ENCODE assay signal across 10 mouse cellular contexts in the genomic region with DNA sequence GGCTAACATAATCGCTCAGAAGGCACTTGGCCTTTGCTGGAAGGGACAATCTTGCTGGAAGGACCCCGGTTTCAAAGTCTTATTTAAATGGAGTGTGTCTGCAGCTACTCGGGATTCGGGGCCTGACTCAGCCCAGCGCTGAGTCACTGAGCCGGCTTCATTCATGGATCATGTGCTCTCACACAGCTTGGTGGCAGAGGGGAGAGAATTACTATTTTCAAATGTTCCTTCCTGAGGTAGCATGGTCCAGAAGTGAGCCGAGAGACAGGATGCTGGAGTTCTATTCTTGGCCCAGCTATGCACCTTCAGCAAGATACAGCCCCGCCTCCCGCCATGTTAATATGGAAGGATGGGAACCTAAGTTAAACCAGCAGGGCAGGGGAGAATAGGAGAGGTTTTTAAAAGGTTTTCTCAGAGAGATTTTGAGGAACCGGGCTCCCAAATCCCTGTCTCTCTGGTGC. TPM values are rescaled to one million over a fixed set of nuclear protein-coding genes. Genes with fewer than 3 reads are reported as not detected.
DNase-seq lines count a peak whose midpoint lies in the region; ATAC-seq and TF ChIP-seq lines count a peak whose summit lies in the region.
"Had no signal": no experiment of that assay in that cellular context is flagged by ENCODE, and none has a peak within 500 bp of the region (broad histone marks: within the 10 kb centered on the region; RNA-seq: fewer than 3 reads in every experiment).

No protein-coding gene starts in this region.

- TF ChIP-seq CTCF in cerebellum, adult 2 months (IDR thresholded peaks at IDR 0.05; ENCODE audit: borderline replicate concordance, insufficient read depth, low read depth, low read length): no peak
- TF ChIP-seq CTCF in gastrocnemius, adult 2 months (IDR thresholded peaks at IDR 0.05): no peak

- 4% methylated on average over 10 of the region's 10 CpGs for WGBS in cerebellum, adult 2 months
- WGBS in midbrain, embryonic 10.5 days: 58% methylated on average over 10 of the region's 10 CpGs

- no peak for ATAC-seq in CD4-positive, CD25-positive, alpha-beta regulatory T cell, adult 4 months
- ATAC-seq in granulocyte monocyte progenitor cell, adult 5-6 weeks (replicated peaks; ENCODE audit: poor library complexity, severe bottlenecking): no peak

- H3K4me3 ChIP-seq in cerebellum, adult 2 months (replicated peaks; ENCODE audit: insufficient read depth, low read depth, low read length): peak overlapping the region; percentile 37
- peak overlapping the region; percentile 3; the same call in 1 of the 2 replicates for H3K4me3 ChIP-seq in midbrain, embryonic 10.5 days
- no peak overlapping the region for H3K4me3 ChIP-seq in gastrocnemius, adult 2 months

- H3K9me3 ChIP-seq in midbrain, embryonic 10.5 days (replicated peaks): no peaks in the 10 kb centered on the region

- no peaks in the 10 kb centered on the region for H3K27me3 ChIP-seq in cerebellum, adult 2 months (ENCODE audit: control insufficient read depth, insufficient read depth, low read length)
- no peaks in the 10 kb centered on the region for H3K27me3 ChIP-seq in midbrain, embryonic 10.5 days (ENCODE audit: low read depth, poor library complexity, severe bottlenecking)

- no peaks in the 10 kb centered on the region for H3K36me3 ChIP-seq in midbrain, embryonic 10.5 days

- TF ChIP-seq POLR2A in cerebellum, adult 2 months (IDR thresholded peaks at IDR 0.05; ENCODE audit: borderline replicate concordance, insufficient read depth, low read length): no peak

- peak overlapping the region; percentile 93 for H3K27ac ChIP-seq in cerebellum, adult 2 months (ENCODE audit: insufficient read depth, low read length)
- H3K27ac ChIP-seq in midbrain, embryonic 10.5 days (replicated peaks): peak overlapping the region; percentile 73
- no peak overlapping the region for H3K27ac ChIP-seq in gastrocnemius, adult 2 months

- peaks cover 69% of the 10 kb centered on the region for H3K4me1 ChIP-seq in cerebellum, adult 2 months (ENCODE audit: control insufficient read depth, insufficient read depth, low read length)
- peaks cover 59% of the 10 kb centered on the region for H3K4me1 ChIP-seq in midbrain, embryonic 10.5 days

- intact Hi-C loops in gastrocnemius, adult 2 months (cut with DNase I): no loop called here

- DNase-seq in 3134 (ENCODE audit: extremely low read depth, insufficient read length, low spot score): peak; percentile 34
- peak; percentile 74 to 83 for DNase-seq in cerebellum, adult 2 months
- peak; percentile 43 to 44 for DNase-seq in frontal cortex, postnatal 14 days (ENCODE audit: low spot score in 2 of 2)
- DNase-seq in midbrain, embryonic 10.5 days (ENCODE audit: low spot score): no peak
- no peak for DNase-seq in gastrocnemius, adult 18-20 months (ENCODE audit: low spot score)
- no peak for DNase-seq in gastrocnemius, adult 2 months
- DNase-seq: heart, postnatal 4 days; lung, embryonic 14.5 days had no signal

RNA-seq across cellular contexts. Expression of a gene that starts 40.8 kb away (rescaled TPM):
- polyA plus RNA-seq in cerebellum, adult 2 months (2012; rRNA removed): 103 and 107 TPM in 2 replicates
- 10.6 and 12.3 TPM in 2 replicates for polyA plus RNA-seq in midbrain, embryonic 10.5 days (2016; fragmentation: Nextera tagmentation; extraction: Ambion mirVana)
- polyA plus RNA-seq in CD4-positive, CD25-positive, alpha-beta regulatory T cell, adult 4 months (2017; shearing (Covaris generic)): under 1 TPM; 0.29 to 0.32 TPM
- under 1 TPM; 0.07 to 0.37 TPM for total RNA-seq in gastrocnemius, adult 18-20 months (2021)
- total RNA-seq in granulocyte monocyte progenitor cell, adult 5-6 weeks (2014; fragmentation: Nextera tagmentation): not detected in 2 replicates
- total RNA-seq in granulocyte monocyte progenitor cell, adult 5-6 weeks (2017): not detected in 2 replicates
- total RNA-seq in gastrocnemius, adult 2 months (2021): under 1 TPM; 0.03 to 0.14 TPM

Comparison
In these comparisons a context has a peak if more than half of its experiments do, and no peak if none do; other contexts are left out.
1. DNase-seq: peak in 3134 (single experiment), cerebellum, adult 2 months (2 of 2) and frontal cortex, postnatal 14 days (2 of 2); none in midbrain, embryonic 10.5 days (single experiment), gastrocnemius, adult 18-20 months (single experiment) and gastrocnemius, adult 2 months (single experiment).